Mouse (Mus musculus) spleen, embryonic (tissue): Measurements from ENCODE around the gene Rnf10.
"Not testable (repeated sequence)": the region's sequence is repeated elsewhere in the genome, so short reads cannot be mapped to it uniquely, and the experiment has no call there.

Experiments
- CTCF ChIA-PET: fragments of 350-600 bp; sonication (Branson Sonifier 250); formaldehyde crosslinking; loops from one replicate; lab custom pipeline; 2022; lab: Charles Lee

Gene Rnf10

DNA sequence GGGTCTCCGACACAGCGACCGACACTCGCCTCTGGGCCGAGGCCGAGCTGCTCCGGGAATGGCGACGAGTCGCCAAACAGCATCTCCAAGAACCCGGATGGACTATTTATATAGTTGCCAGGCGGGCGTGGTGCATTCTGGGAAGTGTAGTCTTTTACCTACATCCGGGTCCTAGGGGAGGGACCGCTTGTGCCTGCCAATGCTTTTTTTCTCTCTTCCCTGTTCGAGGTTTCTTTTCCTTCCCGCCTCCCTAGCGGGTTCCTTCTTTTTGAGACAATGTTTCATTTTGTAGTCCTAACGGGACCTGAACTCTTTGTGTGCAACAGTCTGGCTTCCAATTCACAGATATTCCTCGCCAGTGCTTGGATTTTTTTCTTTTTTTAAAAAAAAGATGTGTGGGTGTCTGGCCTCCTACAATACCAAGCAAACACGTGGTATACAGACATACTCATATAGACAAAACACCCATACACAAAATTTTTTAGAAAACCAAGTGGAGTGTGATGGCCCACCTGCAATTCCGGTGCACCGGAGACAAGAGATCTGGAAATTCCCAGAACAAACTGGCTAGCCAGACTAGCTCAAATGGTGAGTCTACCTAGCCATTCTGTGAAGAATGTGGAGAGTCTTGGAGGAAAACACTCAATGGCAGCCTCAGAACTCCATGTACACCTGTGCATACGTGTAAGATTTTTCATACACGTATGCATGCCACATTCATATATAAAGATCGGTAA, at the start of gene Rnf10:
Rnf10 (minus strand) TSS at position 87 of the 737 bp plus-strand sequence.
- CTCF ChIA-PET = no interaction called here

DNA sequence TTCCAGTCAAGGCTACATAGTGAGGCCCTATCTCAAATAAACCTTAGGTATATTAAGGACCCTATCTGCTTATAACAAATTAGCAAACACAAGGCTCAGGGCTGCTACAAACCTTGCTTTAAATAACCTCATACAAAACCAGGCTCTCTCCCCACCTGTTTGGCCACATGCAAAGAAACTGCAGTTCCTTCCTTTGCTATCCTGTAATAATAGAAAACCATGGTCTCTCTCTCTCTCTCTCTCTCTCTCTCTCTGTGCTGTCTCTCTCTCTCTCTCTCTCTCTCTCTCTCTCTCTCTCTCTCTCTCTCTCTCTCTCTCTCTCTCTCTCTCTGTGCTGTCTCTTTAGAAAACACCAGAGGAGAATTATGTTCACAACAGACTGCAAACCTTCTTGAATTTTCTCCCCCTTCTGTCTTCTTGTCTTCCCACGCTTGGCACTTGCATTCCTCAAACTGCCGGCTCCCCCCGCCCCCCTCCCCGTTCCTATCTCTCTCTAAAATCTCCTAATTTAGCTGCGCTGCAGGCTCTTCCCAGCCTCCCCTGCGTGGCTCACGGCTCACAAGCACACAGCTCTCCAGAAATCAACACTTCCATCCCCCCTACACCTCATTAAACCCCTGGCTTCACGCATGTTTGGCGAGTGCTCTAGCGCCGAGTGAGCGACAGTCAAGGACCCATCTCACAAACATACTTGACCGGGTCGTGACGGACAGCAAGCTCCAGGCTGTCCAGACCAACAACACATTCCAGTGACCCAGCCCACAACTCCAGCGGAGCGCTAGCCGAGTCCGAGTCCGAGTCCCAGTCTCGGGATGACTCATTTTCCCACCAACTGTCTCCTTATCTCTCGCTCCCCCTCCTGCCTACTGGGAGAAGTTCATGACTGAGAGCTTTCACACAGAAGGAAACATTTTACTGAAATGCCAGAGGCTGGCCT, 46.6 kb upstream of the Rnf10 start:
- CTCF ChIA-PET = interaction anchor here (0.6 to 1.4 kb wide), 2 partner anchors 13 to 19 kb away, joined by 3 read pairs; partner anchors contain the start of gene Dynll1

DNA sequence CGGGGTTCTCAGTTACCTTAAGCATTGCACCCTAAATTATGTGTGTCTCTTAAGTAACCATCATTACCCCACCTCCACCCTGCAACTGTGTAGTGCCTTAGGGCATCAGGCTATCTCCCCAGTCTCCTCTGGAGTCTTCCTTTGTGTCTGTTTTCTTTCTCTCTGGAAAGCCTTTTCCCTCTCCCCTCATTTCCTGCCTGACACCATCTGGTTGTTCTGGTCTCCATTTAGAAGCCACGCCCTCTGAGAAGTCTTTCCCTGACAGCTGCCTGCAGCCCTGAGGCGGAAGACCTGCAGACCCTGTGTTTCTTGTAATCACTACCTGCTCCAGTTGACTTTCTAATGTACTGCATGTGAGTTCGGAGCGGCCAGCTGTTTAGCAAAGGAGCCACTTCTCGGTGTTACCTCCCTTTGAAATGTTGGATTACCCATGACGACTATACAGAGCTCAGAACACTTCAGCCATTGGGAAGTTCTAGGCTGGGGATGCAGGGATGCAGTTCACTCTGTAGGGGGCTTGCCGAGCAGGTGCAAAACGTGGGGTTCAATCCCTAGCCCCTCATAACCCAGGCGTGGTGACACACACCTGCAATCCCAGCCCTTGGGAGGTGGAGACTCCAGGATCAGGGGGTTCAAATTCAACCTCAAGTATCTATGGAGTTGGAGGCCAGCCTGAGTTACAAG, 45.1 kb upstream of the Rnf10 start:
- CTCF ChIA-PET = interaction anchor here (1.4 kb wide), 1 partner anchor 17 kb away, joined by 3 read pairs; the partner anchor contains the start of gene Dynll1

DNA sequence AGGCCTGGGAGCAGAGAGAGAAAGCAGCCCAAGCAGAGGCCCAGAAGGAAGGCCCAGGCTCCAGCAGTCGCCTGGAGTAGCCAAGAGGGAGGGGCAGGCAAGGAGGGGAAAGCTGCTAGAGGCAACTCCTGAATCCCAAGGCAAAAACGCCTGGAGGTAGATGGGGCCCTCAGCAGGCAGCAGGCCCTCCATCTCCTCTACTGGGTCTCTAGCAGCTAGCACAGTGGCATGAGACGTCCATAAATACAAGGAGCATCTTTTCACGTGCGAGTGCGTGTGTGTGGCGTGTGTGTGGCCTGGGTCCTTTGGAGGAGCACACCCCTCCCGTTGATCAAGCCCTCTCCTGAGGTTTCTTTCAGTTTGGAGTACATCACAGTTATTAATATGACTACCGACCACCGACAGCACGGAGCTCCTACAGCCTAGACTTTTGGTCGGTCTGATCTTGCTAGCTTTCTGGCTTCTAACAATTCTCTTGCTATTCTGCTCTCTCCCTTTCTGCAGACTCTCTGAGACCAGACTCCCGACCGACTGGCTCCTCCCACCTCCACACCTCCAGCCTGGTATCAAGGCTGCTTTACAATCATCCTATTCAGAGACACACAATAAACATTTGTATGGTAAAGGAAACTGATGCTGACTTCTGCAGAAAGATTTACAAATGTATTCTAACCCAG, 44.4 kb upstream of the Rnf10 start:
- CTCF ChIA-PET = no interaction called here

DNA sequence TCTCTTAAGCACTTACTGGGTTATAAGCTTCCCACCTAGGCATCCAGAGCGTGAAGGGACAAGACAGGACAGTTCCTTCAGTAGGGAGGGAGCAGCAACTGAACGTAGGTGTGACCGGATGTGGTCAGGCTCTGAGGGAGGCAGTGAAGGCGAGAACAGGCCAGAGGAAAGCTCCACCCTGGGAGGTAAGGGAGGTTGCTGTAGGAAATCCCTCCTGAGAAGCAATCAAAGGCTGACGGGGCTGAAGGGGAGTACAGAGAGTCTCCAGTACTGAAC, 40.9 kb upstream of the Rnf10 start:
- CTCF ChIA-PET = no interaction called here

DNA sequence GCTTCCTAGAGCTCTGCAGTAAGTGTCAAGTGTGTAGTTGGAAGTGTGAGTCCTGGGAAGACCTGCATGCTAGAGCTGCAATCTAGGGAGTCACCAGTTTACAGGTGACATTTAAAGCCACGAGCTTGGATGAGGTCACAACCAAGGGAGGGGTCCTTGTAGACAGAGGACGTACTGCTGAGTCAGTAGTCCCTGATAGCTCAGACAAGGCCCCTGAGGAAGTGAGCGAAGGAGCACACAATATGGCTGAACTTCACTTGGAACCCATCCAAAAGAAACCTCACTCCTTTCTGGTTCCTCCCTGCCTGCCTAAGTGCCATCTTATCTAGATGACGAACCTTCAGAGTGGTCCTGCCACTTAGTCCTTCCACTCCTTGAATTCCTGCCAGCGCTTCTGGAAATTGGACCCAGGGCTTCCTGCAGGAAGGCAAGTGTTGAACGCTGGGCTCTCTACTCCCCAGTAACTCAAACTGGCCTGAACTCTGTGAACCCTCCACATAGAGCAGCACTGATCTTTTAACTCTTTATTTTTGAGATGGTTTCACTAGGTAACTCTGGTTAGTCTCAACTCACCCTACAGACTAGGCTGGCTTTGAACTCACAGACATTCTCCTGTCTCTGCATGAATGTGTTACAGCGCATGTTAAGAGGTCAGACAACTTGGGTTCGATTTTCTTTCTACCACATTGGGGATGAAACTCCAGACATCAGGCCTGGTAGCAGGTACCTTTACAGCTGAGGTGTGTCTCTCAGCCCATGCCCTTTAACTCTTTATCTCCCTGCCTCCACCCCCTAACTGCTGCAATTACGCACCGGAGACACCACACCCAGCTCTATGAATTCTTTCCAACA, 40.3 kb upstream of the Rnf10 start:
- CTCF ChIA-PET = no interaction called here

DNA sequence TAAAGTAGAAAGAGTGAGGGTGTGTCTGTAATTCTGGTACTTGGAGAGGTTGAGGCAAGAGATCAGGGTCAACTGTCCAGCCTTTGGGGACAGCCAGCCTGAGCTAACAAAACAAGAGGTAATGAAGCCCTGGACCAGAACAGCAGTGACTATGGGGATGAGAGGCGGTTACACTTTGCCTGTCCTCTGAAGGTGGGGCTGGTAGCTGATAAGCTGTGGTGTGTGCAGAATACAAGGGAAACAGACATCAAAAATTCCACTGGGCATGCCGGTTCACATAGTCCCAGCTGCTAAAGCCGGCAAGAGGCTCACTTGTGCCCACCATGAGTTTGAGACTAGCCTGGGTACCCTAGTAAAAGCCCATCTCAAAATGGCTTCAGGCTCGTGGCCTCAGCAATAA, 39.7 kb upstream of the Rnf10 start:
- CTCF ChIA-PET = no interaction called here

DNA sequence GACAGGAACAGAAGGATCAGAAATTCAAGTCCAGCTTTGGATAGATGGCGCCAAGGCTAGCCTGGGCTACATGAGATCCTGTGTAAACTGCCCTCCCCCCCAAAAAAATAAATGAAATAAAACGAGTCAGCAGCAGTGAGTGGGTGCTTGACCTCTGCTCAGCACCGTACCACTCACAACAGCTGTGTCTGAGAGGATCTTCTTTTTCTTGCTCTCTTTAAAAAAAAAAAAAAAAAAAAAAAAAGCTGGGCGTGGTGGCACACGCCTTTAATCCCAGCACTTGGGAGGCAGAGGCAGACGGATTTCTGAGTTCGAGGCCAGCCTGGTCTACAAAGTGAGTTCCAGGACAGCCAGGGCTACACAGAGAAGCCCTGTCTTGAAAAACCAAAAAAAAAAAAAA, 29.5 kb upstream of the Rnf10 start:
- CTCF ChIA-PET = not testable (repeated sequence)

DNA sequence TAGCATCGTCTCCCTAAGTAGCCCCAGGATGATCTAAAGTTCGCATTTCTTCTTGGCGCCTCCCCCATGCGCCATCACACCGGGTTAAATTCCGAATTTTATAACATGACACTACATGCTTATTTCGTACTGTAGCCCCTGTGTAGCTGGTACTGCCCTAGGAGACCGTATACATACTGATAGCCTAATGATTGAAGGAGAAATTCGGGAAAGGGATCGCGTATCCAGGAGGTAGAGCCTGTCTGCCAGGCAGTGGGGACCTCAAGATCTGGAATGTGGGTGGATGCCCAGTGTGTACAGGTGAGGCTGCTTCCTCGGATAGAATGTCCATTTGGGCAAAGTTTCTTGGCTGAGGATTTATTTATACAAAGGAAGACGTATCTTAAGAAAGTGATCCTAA, 28.9 kb upstream of the Rnf10 start:
- CTCF ChIA-PET = no interaction called here

DNA sequence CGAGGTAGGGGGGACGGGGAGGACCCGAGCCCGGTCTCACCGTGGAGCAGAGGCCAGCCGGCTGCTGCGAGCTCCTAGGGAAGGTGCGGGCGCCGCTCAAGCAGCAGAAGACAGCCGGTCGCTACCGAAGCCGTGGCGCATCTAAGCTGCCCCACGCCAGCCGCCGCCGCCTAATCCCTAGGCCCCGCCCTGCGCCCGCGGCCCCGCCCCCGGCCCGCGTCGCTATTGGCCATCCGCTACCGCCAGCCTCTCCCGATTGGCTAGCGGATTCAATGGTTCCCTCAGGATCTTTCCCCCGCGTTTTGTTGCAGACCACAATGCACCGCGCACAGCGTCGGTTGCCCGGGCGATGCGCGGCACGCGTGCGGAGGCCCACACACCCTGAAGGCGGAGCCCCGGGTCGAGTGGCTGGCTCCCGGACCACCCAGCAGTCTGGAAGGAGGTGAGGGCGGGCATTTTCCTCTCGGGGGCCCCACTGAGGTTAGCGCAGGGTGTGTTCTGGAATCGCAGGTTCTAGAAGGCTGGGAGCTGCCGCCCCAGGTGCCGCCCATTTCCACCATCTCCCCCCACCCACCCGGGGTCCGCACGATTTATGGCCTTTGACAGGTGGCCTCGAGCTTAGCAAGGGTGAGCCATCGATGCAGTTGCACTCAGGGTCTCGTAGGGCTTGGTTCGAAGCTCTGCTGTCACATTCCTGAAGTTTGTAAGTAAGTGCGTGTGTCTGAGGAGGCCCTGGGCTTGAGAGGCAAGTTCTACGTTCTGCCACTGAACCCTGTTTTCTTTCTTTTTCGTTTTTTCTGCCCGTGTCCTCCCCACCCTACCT, 28.3 kb upstream of the Rnf10 start, which contains the start of gene Dynll1:
Dynll1 (minus strand) TSS at position 208 of the 823 bp plus-strand sequence.
- CTCF ChIA-PET = interaction anchor here (1.1 kb wide), 1 partner anchor 18 kb away, joined by 3 read pairs; no protein-coding TSS in a partner anchor

DNA sequence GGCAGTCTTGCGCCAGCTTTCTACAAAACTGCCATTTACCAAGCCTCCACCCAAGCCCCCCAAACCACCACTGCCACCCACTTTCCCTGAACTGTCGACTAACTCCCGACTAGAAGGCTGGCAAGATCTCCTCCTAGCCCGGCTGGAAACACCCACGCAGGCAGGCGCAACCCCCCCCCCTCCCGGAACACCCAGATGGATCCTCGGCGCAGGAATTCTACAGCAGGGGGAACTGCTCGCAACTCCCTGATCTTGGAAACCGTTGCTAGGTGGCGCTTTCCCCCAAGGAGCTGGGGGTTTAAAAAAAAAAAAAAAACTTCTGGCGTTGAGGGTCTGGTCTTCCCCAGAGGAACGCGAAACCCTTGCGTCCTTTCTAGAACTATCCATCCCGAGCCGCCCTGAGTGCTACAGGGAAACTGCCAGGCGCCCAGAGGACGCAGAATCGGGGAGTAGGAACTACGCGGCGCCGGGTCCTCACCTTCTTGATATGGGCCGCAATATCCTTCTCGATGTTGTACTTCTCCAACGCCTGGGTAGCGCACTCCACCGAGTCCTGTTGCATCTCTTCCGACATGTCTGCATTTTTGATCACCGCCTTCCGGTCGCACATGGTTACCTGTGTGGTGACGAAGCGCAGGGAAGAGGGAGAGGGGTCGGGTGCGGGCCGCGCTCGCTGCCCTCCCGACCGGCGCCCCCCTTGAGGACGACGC, 27.5 kb upstream of the Rnf10 start:
- CTCF ChIA-PET = interaction anchor here (0.5 to 1.1 kb wide), 5 partner anchors 18 to 356 kb away, joined by 3 to 11 read pairs (median 3); no protein-coding TSS in a partner anchor

DNA sequence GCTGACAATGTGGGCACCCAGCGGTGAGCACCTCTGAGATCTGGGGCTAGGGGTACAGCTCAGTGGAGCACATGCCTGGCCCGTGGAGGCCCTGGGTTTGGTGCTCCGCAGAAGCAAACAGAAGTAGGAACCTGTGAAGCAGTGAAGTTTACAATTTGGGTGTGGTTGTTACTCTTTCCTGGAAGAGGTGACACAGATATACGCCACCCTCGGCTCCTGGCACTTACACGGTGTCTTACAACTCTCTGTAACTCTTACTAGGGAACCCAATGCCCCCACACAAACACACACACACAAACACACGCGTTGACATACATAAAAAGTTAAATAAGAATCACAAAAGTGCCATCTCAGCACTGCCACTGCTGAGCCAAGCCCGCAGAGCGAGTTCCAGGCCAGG, 23.6 kb upstream of the Rnf10 start:
- CTCF ChIA-PET = no interaction called here

DNA sequence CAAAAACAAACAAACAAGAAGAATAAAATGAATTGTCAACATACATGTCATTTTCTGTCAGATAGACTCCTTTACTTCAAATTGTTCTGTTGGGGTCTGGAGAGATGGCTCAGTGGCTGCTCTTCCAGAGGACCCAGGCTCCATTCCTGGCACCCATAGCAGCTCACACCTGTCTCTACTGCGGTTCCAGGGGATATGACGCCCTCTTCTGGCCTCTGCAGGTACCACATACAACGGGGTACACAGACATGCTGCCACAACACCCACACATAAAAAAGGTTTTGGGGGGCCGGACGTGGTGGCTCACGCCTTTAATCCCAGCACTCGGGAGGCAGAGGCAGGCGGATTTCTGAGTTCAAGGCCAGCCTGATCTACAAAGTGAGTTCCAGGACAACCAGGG, 21.5 kb upstream of the Rnf10 start:
- CTCF ChIA-PET = interaction anchor here (0.6 kb wide), 1 partner anchor 34 kb away, joined by 3 read pairs; no protein-coding TSS in a partner anchor

DNA sequence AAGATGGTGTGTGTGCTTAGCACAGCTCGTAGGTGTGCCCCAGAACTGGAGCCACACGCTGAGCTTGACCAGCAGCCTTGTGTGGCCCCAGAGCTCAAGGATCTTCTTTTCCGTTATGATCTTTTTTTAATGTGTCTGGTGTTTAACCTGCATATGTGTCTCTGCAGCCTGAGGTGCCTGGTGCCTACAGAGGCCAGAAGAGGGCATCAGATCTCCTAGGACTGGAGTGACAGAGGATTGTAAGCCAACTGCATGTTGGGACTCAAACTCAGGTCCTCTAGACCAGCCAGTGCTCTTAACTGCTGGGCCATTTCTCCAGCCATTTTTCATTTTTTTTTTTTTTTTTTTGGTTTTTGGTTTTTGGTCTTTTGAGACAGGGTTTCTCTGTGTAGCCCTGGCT, 12.0 kb upstream of the Rnf10 start:
- CTCF ChIA-PET = no interaction called here

DNA sequence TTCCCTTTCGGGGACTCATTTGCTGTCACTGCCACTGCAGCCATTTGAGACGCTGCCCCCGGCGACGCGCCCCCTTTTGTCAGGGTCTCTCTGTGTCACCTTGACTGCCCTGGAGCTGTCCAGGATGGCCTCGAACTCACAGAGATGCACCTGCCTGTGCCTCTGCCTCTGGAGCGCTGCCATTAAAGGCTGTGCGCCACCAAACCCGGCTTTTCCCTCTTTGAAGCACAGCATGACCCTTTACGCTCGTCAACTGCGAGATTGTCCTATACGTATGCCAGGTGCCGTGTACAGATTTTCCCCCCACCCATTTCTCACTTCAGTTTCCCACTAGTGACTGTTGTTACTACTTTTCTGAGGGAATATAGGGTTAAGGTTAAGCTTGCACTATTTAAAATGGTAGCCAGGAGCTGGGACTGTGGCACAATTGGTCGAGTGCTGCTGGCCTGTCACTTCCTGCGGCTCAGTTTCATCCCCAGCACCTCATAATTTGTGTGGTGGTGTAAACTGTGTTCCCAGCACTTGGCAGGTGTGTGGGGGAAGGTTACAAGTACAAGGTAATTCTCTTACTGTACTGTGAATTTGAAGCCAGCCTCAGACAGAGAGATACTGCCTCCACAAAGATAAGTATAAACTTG, 7.5 kb upstream of the Rnf10 start:
- CTCF ChIA-PET = interaction anchor here (0.6 kb wide), 2 partner anchors 10 to 362 kb away, joined by 3 to 7 read pairs; no protein-coding TSS in a partner anchor

DNA sequence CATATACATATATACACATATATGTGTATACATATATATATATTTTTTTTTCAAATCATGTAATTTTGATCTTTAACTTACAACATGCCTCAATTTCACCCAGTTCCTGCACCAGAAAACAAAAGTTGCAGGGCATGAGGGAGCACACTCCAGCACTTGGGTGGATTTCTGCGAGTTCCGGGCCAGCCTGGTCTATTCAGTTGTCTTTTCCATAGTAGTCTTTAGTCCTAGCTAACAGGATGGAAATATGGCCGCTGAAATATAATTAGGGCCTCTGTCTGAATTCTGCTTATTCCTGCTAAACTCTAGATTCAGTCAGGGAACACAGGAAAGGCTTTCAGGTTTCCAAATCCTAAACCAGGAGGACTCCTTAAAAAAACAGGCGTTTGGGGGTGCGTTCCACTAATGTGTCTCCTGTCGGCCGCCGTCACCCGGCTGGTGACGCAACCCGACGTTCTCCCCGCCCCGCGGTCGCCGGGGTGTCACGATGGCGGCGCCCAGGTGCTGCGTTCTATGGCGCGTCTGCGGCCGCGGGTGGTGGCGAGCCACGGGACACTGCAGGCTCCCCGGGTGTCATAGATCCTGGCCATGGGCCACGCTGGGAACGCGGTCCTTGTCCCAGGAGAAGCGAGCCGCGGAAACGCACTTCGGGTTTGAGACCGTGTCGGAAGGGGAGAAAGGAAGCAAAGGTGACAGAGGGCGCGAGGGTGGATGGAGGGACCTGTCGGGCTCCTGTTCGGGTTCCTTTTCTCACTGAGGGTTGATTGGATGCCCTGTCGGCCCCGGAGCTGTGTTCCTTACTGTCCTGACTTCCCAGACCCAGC, 6.7 kb upstream of the Rnf10 start, which contains the start of gene Coq5:
Coq5 (plus strand) TSS at position 441 of the 824 bp plus-strand sequence.
- CTCF ChIA-PET = no interaction called here

DNA sequence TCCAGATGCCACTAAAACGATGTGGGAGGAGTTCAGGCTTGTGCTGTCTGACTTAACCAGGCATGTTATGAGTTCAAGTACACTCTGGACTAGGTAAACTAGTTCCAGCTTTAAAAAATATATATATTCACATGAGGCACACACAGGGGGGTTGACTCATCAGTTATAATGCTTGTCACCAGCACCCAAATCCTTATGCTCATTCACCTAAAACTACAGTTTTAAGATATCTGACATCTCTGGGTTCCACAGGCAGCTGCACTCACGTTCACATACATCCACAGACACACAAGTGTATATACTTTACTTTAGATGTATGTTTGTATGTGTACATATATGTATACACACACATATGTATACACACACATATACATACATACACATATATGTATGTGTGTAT, 6.1 kb upstream of the Rnf10 start:
- CTCF ChIA-PET = no interaction called here
